Mouse (Mus musculus) lung, adult 2 months (tissue): Measurements from ENCODE around the gene Atp6v0b.

Experiments used
- CTCF ChIP-seq: fragments of 200-500 bp; IDR thresholded peaks from 2 replicates; pipeline ENCODE4 v1.5.1; 2011; ENCODE audit warnings: mild to moderate bottlenecking, low read length, control low read depth; ENCODE audit not compliant: insufficient read depth
- POLR2A ChIP-seq: fragments of 200-500 bp; IDR thresholded peaks from 2 replicates; pipeline ENCODE4 v1.6.1; 2011; ENCODE audit warnings: low read depth, mild to moderate bottlenecking, control low read depth, low read length, borderline replicate concordance; ENCODE audit errors: extremely low read depth

DNA sequence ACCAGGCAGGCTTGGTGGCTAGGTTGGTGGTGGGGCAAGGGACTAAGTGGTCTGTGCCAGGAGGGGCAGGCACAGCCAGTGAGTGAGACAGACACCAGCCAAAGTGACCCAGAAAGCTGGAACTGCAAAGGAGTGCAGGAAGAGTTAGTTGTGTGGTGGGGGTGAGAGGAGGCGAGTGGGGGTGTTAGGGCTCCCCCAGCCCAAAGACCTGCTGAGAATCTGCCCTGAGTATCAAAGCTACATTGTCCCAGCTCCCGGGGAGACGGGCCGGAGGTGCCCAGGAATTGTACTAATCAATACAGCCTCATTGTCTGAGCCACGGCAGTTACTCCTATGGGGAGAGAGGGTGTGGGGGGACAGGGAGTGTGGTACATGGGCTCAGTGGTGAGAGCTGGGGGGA is 37.6 kb downstream of the Atp6v0b start:
- no peak for TF ChIP-seq CTCF
- no peak for TF ChIP-seq POLR2A
